Mouse (Mus musculus): ENCODE data around the gene Zfp746.

Zfp746 gene

DNA sequence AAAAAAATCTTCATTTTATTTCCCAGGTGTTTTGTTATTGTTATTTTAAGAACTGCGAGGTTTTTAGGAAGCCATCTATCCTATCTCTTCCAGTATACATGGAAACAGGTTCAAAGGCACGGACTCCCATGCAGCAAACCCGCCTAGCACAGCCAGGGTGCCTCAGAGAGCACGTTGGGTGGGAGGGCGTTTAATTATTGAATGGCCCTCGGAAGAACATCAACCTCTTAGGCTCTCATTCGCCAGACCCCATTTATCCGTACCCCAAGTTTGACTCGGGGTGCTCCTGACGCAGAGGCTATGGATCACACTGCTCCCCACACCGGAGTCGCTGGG is 39.3 kb downstream of the Zfp746 start:
- DNase-seq (ENCODE audit: low spot score) = no peak

DNA sequence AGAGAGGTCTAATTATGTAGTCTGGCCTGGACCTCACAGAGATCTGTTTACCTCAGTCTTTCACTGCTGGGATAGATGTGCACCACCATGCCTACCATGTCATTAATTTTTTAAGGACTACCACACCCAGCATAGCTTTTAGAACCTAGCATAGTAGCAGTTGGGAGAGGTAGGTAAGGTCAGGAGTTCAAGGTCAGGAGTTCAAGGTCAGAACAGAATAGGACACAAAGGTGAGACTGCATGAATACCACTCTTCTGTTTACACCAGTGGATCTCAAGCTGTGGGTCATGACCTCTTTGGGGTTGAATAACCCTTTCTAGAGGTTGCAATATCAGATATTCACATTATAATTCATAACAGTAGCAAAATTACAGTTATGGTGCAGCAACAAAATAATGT is 53.7 kb downstream of the Zfp746 start:
- DNase-seq (ENCODE audit: low spot score) = no peak

DNA sequence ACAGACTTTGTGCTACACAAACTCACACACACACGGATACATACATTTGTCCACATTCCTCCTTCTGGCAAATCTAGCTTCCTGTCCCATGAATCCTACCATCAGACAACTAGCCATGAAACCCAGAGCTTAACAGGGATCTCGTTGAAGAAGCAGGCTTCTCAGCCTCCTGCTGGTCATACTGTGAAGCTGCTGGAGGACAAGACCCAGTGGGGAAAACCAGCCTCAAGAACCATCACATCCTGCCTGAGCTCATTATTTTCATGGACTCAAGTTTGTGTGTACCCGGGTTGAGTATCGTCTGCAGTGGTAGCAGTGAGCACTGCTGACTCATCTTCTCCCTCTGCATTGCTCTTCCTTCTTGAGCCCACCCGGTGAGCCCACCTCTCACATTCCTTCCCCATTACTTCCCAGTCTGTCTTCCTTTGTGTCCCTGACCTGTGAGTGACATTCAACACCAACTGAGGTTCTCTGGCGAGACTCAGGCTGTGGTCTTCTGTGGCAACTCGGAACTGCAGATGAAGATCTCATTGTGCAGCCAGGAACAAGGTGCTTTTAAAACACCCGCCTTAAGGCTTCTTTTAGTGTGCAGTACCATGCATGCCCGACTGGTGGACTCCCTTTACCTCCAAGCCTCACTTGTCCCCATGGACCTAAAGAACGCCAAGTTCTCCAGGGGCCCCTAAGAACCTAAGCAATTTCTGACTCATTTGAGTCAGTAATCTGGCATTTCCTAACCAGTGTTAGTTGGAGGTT is 60.3 kb downstream of the Zfp746 start:
- DNase-seq (ENCODE audit: low spot score) = no peak

DNA sequence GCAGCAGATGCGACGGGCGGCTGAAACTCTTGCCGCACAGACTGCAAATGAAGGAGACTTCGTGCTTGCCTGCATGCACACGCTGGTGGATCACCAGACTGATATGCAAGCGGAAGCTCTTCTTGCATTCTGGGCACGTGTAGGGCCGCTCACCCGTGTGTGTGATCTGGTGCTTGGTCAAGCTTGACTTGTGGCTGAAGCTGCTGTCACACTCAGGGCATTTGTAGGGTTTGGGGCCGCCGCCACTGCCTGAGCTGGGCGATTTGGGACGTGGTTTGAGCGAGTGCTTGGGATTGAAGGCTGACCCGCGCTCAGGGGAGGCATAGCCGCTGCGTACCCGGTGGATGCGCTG is 61.4 kb downstream of the Zfp746 start:
- DNase-seq (ENCODE audit: low spot score) = no peak

DNA sequence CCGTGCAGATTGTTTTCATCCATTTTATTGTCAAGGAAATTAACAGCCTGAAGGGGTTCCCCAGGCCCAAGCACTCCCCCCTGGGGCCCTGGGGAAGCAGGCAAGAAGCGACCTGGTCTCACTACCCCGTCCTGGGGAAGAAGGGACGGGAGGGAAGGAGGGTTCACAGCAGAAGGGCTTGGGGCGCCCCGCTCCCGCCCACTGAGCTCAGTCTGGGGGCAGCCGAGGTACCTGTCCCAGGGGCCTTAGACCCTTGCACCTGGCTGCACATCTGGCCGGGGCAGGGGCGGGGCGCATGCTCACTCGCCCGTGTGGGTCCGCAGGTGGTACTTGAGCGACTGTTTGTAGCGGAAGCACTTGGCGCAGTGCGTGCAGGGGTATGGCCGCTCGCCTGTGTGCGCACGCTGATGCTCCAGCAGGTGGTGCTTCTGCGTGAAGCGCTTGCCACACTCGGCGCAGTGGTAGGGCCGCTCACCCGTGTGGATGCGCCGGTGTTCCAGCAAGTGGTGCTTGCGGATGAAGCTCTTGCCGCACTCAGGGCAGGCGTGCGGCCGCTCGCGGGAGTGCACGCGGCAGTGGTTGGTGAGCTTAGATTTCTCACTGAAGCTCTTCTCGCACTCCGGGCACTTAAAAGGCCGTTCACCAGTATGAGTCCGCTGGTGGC is 61.9 kb downstream of the Zfp746 start:
- DNase-seq (ENCODE audit: low spot score) = no peak

DNA sequence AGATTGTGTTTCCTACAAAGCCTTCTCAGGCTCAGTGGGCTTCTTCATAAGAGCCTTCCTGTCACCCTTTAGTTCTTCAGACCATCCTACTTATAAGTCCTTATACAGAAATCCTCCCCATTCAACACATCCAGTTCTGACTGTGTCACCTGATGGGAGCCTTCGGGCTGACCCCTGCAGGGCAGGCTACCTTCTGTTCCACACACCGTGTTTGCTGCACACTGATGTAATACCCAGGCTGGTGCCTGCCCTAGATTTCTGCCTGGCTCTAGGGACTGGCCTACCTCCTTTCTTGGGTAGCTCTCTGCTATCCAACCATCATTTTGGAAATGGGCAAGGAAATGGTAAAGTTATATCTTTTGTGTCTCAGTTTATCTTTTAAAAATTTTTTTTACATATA is 63.7 kb downstream of the Zfp746 start:
- no peak for DNase-seq (ENCODE audit: low spot score)

DNA sequence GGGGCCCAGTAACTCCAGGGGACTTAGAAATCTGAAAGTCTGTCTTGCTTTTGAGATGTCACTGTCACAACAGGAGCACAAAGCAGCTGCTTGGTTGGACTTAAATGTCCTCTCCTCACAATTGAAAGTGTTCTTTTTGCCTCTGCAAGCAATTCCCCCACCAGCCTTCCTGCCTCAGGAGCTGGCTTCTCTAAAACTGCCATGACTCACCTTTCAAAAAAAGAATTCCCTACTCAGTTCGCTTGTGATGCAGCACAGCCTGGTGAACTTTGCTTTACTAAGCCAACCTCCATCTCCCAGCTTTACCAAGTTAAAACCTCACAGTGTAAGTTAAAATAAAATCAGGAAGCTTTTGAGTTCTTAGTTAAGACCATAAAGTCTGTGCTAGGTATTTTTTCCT is 64.7 kb downstream of the Zfp746 start:
- DNase-seq (ENCODE audit: low spot score) = no peak

DNA sequence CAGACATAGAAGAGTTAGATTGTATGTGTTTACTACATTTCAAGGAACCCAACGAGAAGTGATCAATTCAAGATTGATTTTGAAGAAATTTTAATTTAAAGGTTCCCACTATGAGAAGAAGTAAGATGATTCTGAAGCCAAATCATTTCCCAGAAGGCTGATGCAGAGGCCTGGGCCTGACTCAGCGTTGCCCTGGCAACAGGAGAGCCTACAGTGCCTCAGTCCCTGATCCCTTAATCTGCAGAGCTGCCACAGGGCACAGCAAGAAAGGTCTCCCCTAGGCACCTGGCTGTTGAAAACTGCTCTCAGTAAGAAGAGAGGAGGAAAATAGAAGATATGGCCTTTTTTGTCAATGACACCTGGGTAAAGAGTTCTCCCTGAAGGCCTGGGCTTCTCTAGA is 66.4 kb downstream of the Zfp746 start:
- no peak for DNase-seq (ENCODE audit: low spot score)

DNA sequence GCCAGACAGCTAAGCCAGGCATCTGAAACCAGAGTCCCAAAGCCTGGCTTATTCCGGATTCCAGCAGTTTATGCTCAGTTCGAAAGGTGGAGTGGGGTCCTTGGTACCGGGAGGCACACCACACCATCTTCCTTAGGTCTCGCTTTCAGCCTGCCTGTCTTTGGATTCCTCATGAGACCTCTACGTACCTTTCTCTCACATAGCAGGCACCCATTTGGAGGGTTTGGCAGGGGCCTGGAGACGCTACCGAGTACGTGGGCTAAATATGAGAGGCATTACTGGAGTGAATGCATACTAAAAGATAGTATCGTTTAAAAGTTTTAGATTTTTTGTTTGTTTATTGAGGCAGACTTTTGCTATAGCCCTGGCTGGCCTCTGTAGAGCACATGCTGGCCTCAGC is 69.6 kb downstream of the Zfp746 start:
- no peak for DNase-seq (ENCODE audit: low spot score)

DNA sequence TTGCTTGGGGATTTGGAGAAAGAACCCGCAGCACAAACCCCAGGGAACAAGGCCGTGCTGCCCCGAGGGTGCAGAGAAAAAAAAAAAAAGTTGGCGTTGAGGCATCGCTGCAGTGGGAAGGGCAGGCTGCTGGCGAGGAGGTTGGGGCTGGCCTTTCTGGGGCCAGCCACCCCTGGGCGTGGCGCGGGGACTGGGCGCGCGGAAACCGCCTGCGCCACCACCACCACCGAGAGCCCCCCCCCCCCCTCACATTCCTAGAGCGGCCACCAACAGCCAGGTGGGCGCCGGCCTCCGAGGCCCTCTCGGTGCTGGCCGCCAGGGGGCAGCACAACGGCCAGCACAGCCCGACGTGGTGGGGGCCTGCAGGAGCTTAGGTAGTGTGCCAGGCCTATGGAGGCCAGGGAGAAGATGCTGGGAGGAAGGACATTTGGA is 70.3 kb downstream of the Zfp746 start:
- DNase-seq (ENCODE audit: low spot score) = no peak
